Mouse (Mus musculus): ENCODE data around the gene Npas3. TPM values are rescaled to one million over a fixed set of nuclear protein-coding genes. Genes with fewer than 3 reads are reported as not detected.

The Npas3 gene
- polyA plus RNA-seq, 1 experiment: 0.04 TPM

DNA sequence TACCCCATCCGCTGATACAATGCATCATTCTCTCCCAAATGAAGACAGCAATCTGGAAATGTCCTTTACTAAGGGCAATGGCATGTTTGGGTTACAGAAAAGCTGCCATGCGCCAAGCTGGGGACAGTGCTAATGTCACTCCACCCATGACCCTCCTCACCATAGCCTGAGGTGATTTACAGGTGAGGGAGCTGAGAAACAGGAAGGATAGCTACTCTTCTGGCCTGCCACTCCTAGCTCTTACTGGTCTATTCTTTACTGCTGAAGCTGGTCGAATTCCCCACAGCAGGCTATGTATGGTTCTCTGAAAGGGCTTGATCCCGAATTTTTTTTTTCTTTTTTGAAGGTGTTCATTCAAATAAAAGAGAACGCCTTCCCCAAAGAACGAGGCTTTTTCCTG is 798.3 kb downstream of the Npas3 start:
- H3K27ac ChIP-seq (ENCODE audit: control insufficient read depth, insufficient read depth, low read length): no peak overlapping the region
- H3K36me3 ChIP-seq (ENCODE audit: control insufficient read depth, insufficient read depth, low read length): no peaks in the 10 kb centered on the region
- no peaks in the 10 kb centered on the region for H3K27me3 ChIP-seq (ENCODE audit: control insufficient read depth, insufficient read depth, low read length)
- no peak overlapping the region for H3K4me3 ChIP-seq (ENCODE audit: control insufficient read depth, insufficient read depth, low read length)
- 91% methylated on average over 6 of the region's 6 CpGs for WGBS
- DNase-seq: no peak
- H3K4me1 ChIP-seq (replicated peaks; ENCODE audit: control insufficient read depth, insufficient read depth, low read length): no peaks in the 10 kb centered on the region
- TF ChIP-seq POLR2A (IDR thresholded peaks at IDR 0.05; ENCODE audit: control insufficient read depth, extremely low read depth, insufficient read depth, low read length, poor library complexity): no peak
- no peak for TF ChIP-seq CTCF (IDR thresholded peaks at IDR 0.05; ENCODE audit: borderline replicate concordance, control insufficient read depth, extremely low read depth, insufficient read depth, low read length, poor library complexity)

- Histone ChIP-seq H3K4me3 (ENCODE audit: control insufficient read depth, insufficient read depth, low read length) (no peak overlapping the region), H3K27ac (ENCODE audit: control insufficient read depth, insufficient read depth, low read length) (no peak overlapping the region), H3K4me1 (replicated peaks; ENCODE audit: control insufficient read depth, insufficient read depth, low read length) (no peaks in the 10 kb centered on the region), H3K36me3 (ENCODE audit: control insufficient read depth, insufficient read depth, low read length) (no peaks in the 10 kb centered on the region), H3K27me3 (ENCODE audit: control insufficient read depth, insufficient read depth, low read length) (no peaks in the 10 kb centered on the region)
- 89% methylated on average over 5 of the region's 5 CpGs for WGBS
- DNase-seq: no peak
- no peak for TF ChIP-seq CTCF (IDR thresholded peaks at IDR 0.05; ENCODE audit: borderline replicate concordance, control insufficient read depth, extremely low read depth, insufficient read depth, low read length, poor library complexity)
- no peak for TF ChIP-seq POLR2A (IDR thresholded peaks at IDR 0.05; ENCODE audit: control insufficient read depth, extremely low read depth, insufficient read depth, low read length, poor library complexity)
Observed at GRCm38 (mm10) chr12:54048126-54048525, 799.6 kb downstream of the Npas3 start.

DNA sequence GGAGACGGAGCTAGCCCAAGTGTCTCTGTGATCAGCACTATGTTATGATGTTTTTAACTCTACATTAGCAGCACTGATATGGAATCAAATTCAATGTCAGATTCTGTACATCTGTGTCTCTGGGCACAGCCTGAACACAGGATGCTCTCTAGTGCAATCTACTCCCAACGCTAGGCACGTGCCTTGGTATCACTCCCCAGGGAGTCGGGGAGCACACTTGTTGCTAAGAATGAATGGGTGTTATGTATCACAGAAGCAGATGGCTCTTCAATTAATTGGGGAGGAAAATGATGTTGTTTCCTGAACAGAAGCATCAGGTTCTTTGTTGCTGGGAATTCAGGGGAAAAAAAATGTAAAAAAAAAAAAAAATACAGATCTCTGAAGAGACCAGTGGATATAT is 801.4 kb downstream of the Npas3 start:
- 94% methylated on average over 4 of the region's 4 CpGs for WGBS
- TF ChIP-seq POLR2A (IDR thresholded peaks at IDR 0.05; ENCODE audit: control insufficient read depth, extremely low read depth, insufficient read depth, low read length, poor library complexity): no peak
- TF ChIP-seq CTCF (IDR thresholded peaks at IDR 0.05; ENCODE audit: borderline replicate concordance, control insufficient read depth, extremely low read depth, insufficient read depth, low read length, poor library complexity): no peak

GRCm38 (mm10) chr12:54052939-54053338 is 804.5 kb downstream of the Npas3 start:
- TF ChIP-seq POLR2A (IDR thresholded peaks at IDR 0.05; ENCODE audit: control insufficient read depth, extremely low read depth, insufficient read depth, low read length, poor library complexity) (no peak), CTCF (IDR thresholded peaks at IDR 0.05; ENCODE audit: borderline replicate concordance, control insufficient read depth, extremely low read depth, insufficient read depth, low read length, poor library complexity) (no peak)
- Histone ChIP-seq H3K4me1 (replicated peaks; ENCODE audit: control insufficient read depth, insufficient read depth, low read length) (no peaks in the 10 kb centered on the region), H3K27me3 (ENCODE audit: control insufficient read depth, insufficient read depth, low read length) (no peaks in the 10 kb centered on the region), H3K27ac (ENCODE audit: control insufficient read depth, insufficient read depth, low read length) (no peak overlapping the region), H3K36me3 (ENCODE audit: control insufficient read depth, insufficient read depth, low read length) (no peaks in the 10 kb centered on the region), H3K4me3 (ENCODE audit: control insufficient read depth, insufficient read depth, low read length) (no peak overlapping the region)
- WGBS: 82% methylated on average over 3 of the region's 3 CpGs
- no peak for DNase-seq

More for the DNA sequence above, 801.4 kb downstream of the Npas3 start:
- DNase-seq: no peak
- Histone ChIP-seq H3K27ac (ENCODE audit: control insufficient read depth, insufficient read depth, low read length) (no peak overlapping the region), H3K27me3 (ENCODE audit: control insufficient read depth, insufficient read depth, low read length) (no peaks in the 10 kb centered on the region), H3K36me3 (ENCODE audit: control insufficient read depth, insufficient read depth, low read length) (no peaks in the 10 kb centered on the region), H3K4me3 (ENCODE audit: control insufficient read depth, insufficient read depth, low read length) (no peak overlapping the region), H3K4me1 (replicated peaks; ENCODE audit: control insufficient read depth, insufficient read depth, low read length) (no peaks in the 10 kb centered on the region)

GRCm38 (mm10) chr12:54053598-54053997 is 805.1 kb downstream of the Npas3 start:
- Histone ChIP-seq H3K36me3 (ENCODE audit: control insufficient read depth, insufficient read depth, low read length) (no peaks in the 10 kb centered on the region), H3K4me3 (ENCODE audit: control insufficient read depth, insufficient read depth, low read length) (no peak overlapping the region), H3K27me3 (ENCODE audit: control insufficient read depth, insufficient read depth, low read length) (no peaks in the 10 kb centered on the region), H3K4me1 (replicated peaks; ENCODE audit: control insufficient read depth, insufficient read depth, low read length) (no peaks in the 10 kb centered on the region), H3K27ac (ENCODE audit: control insufficient read depth, insufficient read depth, low read length) (no peak overlapping the region)
- 95% methylated on average over 6 of the region's 6 CpGs for WGBS
- no peak for DNase-seq
- TF ChIP-seq POLR2A (IDR thresholded peaks at IDR 0.05; ENCODE audit: control insufficient read depth, extremely low read depth, insufficient read depth, low read length, poor library complexity) (no peak), CTCF (IDR thresholded peaks at IDR 0.05; ENCODE audit: borderline replicate concordance, control insufficient read depth, extremely low read depth, insufficient read depth, low read length, poor library complexity) (no peak)

- H3K4me3 ChIP-seq (ENCODE audit: control insufficient read depth, insufficient read depth, low read length): no peak overlapping the region
- WGBS: 24% methylated on average over 8 of the region's 8 CpGs
- no peaks in the 10 kb centered on the region; the same call in 1 of the 2 replicates for H3K27me3 ChIP-seq (ENCODE audit: control insufficient read depth, insufficient read depth, low read length)
- H3K36me3 ChIP-seq (ENCODE audit: control insufficient read depth, insufficient read depth, low read length): no peaks in the 10 kb centered on the region
- no peak overlapping the region for H3K27ac ChIP-seq (ENCODE audit: control insufficient read depth, insufficient read depth, low read length)
- peak; percentile 89 for TF ChIP-seq CTCF (IDR thresholded peaks at IDR 0.05; ENCODE audit: borderline replicate concordance, control insufficient read depth, extremely low read depth, insufficient read depth, low read length, poor library complexity)
- no peak for TF ChIP-seq POLR2A (IDR thresholded peaks at IDR 0.05; ENCODE audit: control insufficient read depth, extremely low read depth, insufficient read depth, low read length, poor library complexity)
- H3K4me1 ChIP-seq (replicated peaks; ENCODE audit: control insufficient read depth, insufficient read depth, low read length): no peaks in the 10 kb centered on the region
- peak; percentile 63 for DNase-seq
Observed at GRCm38 (mm10) chr12:54060732-54061131, 812.3 kb downstream of the Npas3 start.

GRCm38 (mm10) chr12:54061168-54061567 is 812.7 kb downstream of the Npas3 start:
- no peaks in the 10 kb centered on the region for H3K4me1 ChIP-seq (replicated peaks; ENCODE audit: control insufficient read depth, insufficient read depth, low read length)
- H3K4me3 ChIP-seq (ENCODE audit: control insufficient read depth, insufficient read depth, low read length): no peak overlapping the region
- WGBS: 55% methylated on average over 6 of the region's 6 CpGs
- no peaks in the 10 kb centered on the region; the same call in 1 of the 2 replicates for H3K27me3 ChIP-seq (ENCODE audit: control insufficient read depth, insufficient read depth, low read length)
- TF ChIP-seq POLR2A (IDR thresholded peaks at IDR 0.05; ENCODE audit: control insufficient read depth, extremely low read depth, insufficient read depth, low read length, poor library complexity) (no peak), CTCF (IDR thresholded peaks at IDR 0.05; ENCODE audit: borderline replicate concordance, control insufficient read depth, extremely low read depth, insufficient read depth, low read length, poor library complexity) (no peak)
- DNase-seq: no peak
- H3K36me3 ChIP-seq (ENCODE audit: control insufficient read depth, insufficient read depth, low read length): no peaks in the 10 kb centered on the region
- H3K27ac ChIP-seq (ENCODE audit: control insufficient read depth, insufficient read depth, low read length): no peak overlapping the region
